Mouse (Mus musculus): Measurements from ENCODE around the gene Psat1.

Psat1 gene

GRCm38 (mm10) chr19:15864129-15864528 is 83.0 kb downstream of the Psat1 start:
- DNase-seq (ENCODE audit: low read depth), result no peak

GRCm38 (mm10) chr19:15855379-15855778 is 91.8 kb downstream of the Psat1 start:
- DNase-seq (ENCODE audit: low read depth), result no peak

Data from naive thymus-derived CD4-positive, alpha-beta T cell, adult 2 months (primary cell).